Mouse (Mus musculus) embryo, embryonic 11.5 days (tissue): ENCODE data around the gene Dcdc2b.
A peak's percentile ranks its signal among the peaks of the same experiment; 100 is the strongest.

Experiments used
- DNase-seq: peaks from one replicate; pipeline ENCODE4 v3.0.0-alpha.2; 2012; ENCODE audit warnings: low read depth, low spot score

Dcdc2b gene

GRCm38 (mm10) chr4:129614093-129614492, at the start of gene Dcdc2b:
Gene Dcdc2b (minus strand): TSS chr4:129614257.
- no peak for DNase-seq

GRCm38 (mm10) chr4:129662255-129662813, 48.3 kb upstream of the Dcdc2b start:
- no peak for DNase-seq

- DNase-seq: no peak
These were observed 47.5 kb upstream of the Dcdc2b start for GRCm38 (mm10) chr4:129661584-129661983.

GRCm38 (mm10) chr4:129654770-129655169, 40.7 kb upstream of the Dcdc2b start:
- no peak for DNase-seq

GRCm38 (mm10) chr4:129650359-129650758, 36.3 kb upstream of the Dcdc2b start:
- no peak for DNase-seq

- DNase-seq: no peak
These were observed 34.6 kb upstream of the Dcdc2b start for GRCm38 (mm10) chr4:129648656-129649055.

GRCm38 (mm10) chr4:129645204-129645603, 31.1 kb upstream of the Dcdc2b start:
- DNase-seq: no peak

GRCm38 (mm10) chr4:129641756-129642155, 27.7 kb upstream of the Dcdc2b start:
- no peak for DNase-seq

GRCm38 (mm10) chr4:129640638-129641467, 26.8 kb upstream of the Dcdc2b start, which contains the start of gene Txlna:
Gene Txlna (minus strand): TSS chr4:129641065.
- peak; percentile 94 for DNase-seq

GRCm38 (mm10) chr4:129640101-129640637, 26.1 kb upstream of the Dcdc2b start:
- no peak for DNase-seq

- DNase-seq: no peak
These were observed 25.2 kb upstream of the Dcdc2b start for GRCm38 (mm10) chr4:129639221-129639620.

GRCm38 (mm10) chr4:129633852-129634251, 19.8 kb upstream of the Dcdc2b start:
- no peak for DNase-seq

GRCm38 (mm10) chr4:129631867-129632266, 17.8 kb upstream of the Dcdc2b start:
- DNase-seq: no peak

- DNase-seq: no peak
These were observed 16.9 kb upstream of the Dcdc2b start for GRCm38 (mm10) chr4:129630944-129631343.

GRCm38 (mm10) chr4:129626035-129626434, 12.0 kb upstream of the Dcdc2b start:
- no peak for DNase-seq

- no peak for DNase-seq
These were observed 11.4 kb upstream of the Dcdc2b start for GRCm38 (mm10) chr4:129625496-129625895.

- no peak for DNase-seq
These were observed 10.9 kb upstream of the Dcdc2b start for GRCm38 (mm10) chr4:129625029-129625370.

- peak; percentile 77 for DNase-seq
These were observed 10.4 kb upstream of the Dcdc2b start for GRCm38 (mm10) chr4:129624281-129625028.

GRCm38 (mm10) chr4:129623681-129624091, 9.6 kb upstream of the Dcdc2b start, which contains the start of gene Ccdc28b:
Gene Ccdc28b (minus strand): TSS chr4:129623947.
- no peak for DNase-seq

- no peak for DNase-seq
These were observed 8.9 kb upstream of the Dcdc2b start for GRCm38 (mm10) chr4:129622803-129623535.

GRCm38 (mm10) chr4:129622120-129622802, 8.2 kb upstream of the Dcdc2b start:
- DNase-seq: no peak
